Mouse (Mus musculus) T-cell, adult 2 months (primary cell): ENCODE data around the gene Gm2163.
"Not testable (repeated sequence)": the region's sequence is repeated elsewhere in the genome, so short reads cannot be mapped to it uniquely, and the experiment has no call there.

ENCODE experiments used
- DNase-seq: peaks from one replicate; pipeline ENCODE4 v3.0.0; 2022; ENCODE audit warnings: low spot score

Gm2163 gene

GRCm38 (mm10) chr4:42466452-42466851 is at the start of gene Gm2163:
Gene Gm2163, plus strand, starts transcription at chr4:42466752.
- not testable (repeated sequence) for DNase-seq

DNA sequence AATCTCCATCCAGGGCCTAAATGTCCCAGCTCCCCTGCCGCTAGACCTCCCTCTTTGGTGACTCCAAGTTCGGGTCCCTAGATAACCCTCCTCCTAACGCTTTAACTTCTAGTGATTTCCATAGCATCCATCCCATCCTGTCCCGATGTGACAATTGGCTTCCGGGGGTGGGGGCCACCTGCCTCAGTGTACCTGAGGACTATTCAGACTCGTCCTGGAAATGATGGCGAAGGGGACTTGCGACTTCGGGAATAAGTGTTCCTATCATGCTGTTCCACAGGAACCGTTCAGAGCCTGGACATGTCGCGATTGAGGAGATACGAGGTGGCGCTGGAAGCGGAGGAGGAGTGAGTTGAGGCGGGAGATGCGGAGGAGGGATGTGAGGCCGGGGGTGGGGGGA is 27.5 kb upstream of the Gm2163 start, which contains the start of gene Gm21586:
Gm21586 (plus strand) TSS at position 301 of the 400 bp plus-strand sequence.
- DNase-seq = not testable (repeated sequence)

DNA sequence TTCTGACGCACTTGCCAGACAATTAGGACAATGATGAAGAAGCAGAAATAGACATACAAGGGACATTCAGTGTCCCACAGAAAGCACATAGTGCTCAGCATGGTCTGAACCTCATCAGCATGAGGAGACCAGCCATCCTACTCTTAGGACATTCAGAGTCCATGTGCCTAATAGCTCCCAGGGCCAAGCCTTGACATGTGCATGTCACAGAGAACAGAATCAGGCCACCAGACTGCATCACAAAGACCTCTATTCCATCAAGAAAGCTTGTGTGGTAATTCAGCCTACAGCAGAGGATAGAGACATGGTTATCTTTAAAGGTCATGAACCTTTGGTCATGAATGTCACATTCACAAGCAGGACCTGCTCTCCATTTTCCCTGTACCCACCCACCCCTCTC is 61.5 kb downstream of the Gm2163 start, which contains the start of gene Fam205a2:
Fam205a2 (minus strand) TSS at position 101 of the 400 bp plus-strand sequence.
- not testable (repeated sequence) for DNase-seq

- not testable (repeated sequence) for DNase-seq
These were observed 145.3 kb downstream of the Gm2163 start, which contains the start of gene Gm10591 for GRCm38 (mm10) chr4:42611895-42612294. Gene Gm10591, plus strand, starts transcription at chr4:42612195.

DNA sequence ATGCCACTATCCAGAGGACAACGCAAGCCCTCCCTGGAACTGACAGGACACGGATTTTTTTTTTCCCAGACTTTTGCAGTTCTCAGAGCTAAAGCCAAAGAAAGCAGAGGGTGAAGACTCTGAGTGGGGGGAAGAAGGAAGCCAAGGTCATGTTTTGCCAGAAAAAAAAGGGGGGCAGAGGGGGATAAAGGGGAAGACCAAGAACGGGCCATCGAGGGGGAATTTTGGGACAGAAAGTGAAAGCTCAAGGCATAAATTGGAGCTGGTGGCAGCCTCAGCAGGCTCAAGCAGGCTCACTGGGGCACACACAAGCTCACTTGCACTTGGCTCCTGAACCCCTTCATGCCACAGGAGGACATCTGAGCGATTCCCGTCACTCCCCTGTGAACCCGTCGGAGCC is 162.9 kb downstream of the Gm2163 start, which contains the start of gene Gm2564:
Gm2564 (plus strand) TSS at position 301 of the 400 bp plus-strand sequence.
- not testable (repeated sequence) for DNase-seq
